Mouse (Mus musculus) kidney, postnatal 25 days (tissue): ENCODE measurements around the gene Nsd1.
A peak's percentile ranks its signal among the peaks of the same experiment; 100 is the strongest.
"Not testable (repeated sequence)": the region's sequence is repeated elsewhere in the genome, so short reads cannot be mapped to it uniquely, and the experiment has no call there.

Experiments
- DNase-seq, 2 experiments: peaks; one replicate each; pipeline ENCODE4 v3.0.0; 2021; ENCODE audit warnings: mixed read lengths in 2 of 2

Nsd1 gene

DNA sequence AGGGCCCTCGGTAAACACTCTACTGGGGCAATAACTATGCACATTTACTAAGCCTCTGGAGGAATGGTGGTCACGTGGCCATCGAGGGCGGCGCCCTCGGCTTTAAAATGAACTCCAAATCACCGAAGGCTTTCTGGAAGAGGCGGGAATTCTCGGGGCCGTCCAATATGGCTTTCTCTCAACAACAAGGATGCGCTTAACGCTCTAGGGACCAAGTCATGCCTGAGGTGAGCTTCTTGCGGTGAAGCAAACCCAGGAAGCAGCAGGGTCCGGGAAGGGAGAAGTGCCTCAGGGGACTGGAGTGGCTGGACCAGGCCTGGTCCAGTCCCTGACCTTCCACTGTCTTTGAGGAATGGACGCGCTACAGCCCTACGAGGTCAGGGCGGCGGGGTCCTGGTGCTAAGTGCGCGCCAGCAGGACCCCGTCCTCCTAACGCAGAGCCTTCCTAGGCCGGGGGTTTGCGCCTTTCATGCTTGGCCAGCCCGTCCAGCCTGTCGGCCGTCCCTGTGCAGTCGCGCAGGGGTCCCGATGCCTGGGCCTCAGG lies at the start of gene Nsd1:
Nsd1 (plus strand) TSS at position 134 of the 544 bp plus-strand sequence.
- DNase-seq = peak in 1 of 2 experiments; percentile 69

DNA sequence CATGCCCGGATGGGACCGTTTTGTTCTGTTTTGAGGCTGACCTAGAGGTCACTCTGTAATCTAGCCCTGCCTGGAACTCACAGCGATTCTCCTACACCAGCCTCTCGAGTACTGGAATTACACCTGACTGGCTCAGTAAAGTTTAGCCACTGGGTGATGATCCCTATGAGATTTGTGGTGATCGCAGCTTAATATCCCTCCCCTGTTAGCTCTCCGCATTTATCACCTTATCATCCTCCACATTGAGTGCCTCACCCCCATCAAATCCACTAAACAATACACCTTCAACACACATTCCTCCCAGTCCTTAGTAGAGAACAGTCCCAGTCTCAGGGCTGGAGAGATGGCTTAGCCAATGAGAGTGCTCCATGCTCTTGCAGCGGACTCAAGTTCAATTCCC lies 47.2 kb upstream of the Nsd1 start:
- DNase-seq = peak in 1 of 2 experiments; percentile 9

DNA sequence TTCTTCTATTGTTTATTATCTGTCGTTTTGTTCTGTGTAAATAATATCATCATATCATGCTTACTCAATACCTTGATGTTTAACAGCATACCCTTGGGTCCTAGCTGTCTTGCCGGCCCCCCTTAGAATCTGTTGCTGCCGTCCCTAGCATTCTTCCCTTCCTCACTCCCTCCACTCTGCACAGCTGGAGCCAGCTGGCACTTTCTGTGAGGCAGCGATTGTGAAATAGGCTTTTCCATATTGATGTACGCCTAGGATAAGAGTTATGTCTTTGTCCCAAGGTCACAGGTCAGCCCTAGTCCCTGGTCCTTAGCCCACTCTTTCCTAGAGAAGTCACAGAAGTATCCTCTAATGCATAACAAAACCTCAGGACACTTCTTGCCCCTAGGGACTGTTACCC lies 46.0 kb upstream of the Nsd1 start:
- peak; percentile 54 to 63 for DNase-seq

DNA sequence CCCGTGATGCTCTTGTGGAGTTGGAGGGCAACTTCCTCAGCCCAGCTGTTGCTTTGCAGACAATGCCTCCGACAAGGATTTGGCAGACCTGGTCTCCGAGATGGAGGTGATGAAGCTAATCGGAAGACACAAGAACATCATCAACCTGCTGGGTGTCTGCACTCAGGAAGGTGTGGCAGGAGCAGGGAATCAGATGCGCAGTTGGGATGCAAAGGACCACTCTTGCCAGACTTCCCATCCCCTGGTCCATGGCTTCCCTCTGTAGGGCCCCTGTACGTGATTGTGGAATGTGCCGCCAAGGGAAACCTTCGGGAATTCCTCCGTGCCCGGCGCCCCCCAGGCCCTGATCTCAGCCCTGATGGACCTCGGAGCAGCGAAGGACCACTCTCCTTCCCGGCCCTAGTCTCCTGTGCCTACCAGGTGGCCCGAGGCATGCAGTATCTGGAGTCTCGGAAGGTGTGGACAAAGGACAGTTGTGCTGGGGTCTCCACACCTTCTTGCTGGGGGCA lies 43.7 kb upstream of the Nsd1 start:
- peak in 1 of 2 experiments; percentile 27 for DNase-seq

DNA sequence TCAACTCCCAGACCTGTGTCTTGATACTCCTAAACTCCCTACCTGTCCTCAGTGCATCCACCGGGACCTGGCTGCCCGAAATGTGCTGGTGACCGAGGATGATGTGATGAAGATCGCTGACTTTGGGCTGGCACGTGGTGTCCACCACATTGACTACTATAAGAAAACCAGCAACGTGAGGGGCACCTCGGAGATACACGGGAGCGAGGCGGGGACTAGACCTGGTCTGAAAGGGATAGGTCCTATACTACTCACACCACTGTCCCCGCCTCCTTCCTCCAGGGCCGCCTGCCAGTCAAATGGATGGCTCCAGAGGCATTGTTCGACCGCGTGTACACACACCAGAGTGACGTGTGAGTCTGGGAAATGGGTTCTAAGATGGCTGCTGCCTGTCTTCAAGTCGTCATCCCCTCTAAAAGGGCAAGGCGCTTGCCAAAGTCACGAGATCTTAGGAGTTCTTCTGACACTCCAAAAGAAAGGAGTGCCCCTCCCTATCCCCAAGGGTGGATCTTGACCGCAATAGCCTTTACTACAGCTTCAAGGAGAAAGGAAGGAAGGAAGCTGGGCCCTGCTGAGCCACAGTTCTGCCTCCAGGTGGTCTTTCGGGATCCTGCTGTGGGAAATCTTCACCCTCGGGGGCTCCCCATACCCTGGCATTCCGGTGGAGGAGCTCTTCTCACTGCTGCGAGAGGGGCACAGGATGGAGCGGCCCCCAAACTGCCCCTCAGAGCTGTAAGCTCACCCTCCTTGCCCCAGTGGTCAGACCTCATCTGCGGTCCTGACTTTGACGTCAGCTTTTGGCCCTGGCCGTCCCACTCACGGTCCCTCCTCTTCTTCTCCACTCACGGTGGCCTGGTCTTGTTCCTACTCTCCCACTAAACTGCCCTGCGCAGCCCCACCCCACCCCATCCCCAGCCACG lies 42.5 kb upstream of the Nsd1 start:
- peak in 1 of 2 experiments; percentile 46 for DNase-seq

DNA sequence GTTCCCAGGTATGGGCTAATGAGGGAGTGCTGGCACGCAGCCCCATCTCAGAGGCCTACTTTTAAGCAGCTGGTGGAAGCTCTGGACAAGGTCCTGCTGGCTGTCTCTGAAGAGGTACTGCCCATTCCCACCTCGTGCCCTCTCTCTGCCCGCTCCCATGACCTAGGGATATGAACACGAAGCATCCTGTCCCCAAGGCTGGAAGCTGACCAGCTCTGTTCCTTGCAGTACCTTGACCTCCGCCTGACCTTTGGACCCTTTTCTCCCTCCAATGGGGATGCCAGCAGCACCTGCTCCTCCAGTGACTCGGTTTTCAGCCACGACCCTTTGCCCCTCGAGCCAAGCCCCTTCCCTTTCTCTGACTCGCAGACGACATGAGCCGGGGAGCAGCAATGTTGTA lies 41.8 kb upstream of the Nsd1 start:
- peak; percentile 65 to 84 for DNase-seq

DNA sequence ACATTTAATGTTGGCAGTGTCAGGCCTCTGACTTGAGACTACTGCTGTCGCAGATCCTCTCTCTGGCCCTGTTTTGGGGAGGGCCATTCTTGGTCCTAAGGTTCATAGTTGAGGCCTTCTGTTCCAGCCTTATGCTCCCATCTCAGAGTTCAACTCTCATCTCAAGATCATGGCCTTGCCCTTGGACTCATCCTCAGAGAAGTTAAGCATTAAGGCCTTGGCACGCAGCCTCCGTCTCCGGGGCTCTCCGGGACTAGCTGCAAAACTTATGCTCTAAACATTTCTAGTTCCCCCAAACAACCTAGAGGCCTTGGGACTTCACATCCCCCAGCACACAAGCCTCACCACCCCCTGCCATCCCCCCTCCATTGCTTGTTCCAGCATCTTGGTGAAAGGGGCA lies 41.3 kb upstream of the Nsd1 start:
- peak; percentile 73 to 83 for DNase-seq

DNA sequence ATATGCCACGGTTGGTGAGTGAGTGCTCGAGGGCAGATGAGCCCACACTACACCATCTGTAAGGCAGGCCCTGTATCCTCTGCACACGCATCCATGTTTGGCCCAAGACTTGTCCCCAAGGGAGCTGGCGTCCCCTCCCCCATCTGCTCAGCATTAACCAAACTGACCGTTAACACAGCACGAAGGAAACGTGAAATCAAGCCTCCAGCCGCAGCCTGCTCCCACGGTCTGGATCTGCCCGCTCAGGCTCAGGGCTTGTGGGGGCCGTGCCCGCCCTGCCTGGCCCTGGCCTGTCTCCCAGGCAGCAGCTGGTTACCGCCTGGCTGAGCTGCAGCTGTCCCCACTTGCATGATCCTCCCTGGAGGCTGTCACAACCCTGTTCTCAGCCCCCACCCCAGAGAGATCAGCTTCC lies 40.6 kb upstream of the Nsd1 start:
- peak; percentile 78 to 83 for DNase-seq

DNA sequence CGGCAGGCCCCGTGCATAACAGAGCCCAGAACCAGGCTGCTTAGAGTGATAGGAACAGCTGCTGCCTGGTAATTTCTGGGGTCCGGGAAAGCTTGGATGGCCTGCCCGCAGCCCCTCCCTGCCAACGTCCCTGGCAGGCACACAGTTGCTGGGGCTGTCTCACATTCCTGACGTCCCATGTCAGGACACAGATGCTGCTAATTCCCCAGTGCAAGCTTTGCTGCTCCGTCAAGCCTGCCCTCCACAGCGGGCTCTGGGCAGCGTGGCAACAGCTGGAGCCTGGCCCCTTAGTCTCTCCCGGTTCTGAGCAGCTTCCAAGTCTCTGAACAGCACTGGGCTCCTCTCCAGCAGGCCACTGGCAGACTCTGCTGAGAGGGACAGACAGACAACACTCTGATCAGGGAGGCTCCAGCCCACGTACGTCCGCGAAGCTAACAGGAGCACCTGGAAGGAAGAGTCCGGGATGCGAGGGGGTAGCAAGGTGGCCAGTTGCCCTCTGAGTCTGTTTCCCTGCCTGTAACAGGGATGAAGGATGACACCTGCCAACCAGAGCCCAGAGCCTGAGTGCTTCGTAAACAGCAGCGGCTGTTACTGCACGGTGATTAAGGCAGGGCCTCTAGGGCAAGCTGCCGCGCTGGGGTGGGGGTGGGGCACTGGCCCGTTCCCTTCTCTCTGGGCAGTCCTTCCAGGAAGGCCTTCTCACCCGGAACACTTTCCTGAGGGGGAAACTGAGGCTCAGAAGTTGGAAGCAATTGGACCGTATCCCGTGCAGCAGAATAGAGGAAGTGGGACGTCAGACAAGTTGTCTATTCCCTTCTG lies 37.9 kb upstream of the Nsd1 start:
- DNase-seq = peak; percentile 61 to 67

DNA sequence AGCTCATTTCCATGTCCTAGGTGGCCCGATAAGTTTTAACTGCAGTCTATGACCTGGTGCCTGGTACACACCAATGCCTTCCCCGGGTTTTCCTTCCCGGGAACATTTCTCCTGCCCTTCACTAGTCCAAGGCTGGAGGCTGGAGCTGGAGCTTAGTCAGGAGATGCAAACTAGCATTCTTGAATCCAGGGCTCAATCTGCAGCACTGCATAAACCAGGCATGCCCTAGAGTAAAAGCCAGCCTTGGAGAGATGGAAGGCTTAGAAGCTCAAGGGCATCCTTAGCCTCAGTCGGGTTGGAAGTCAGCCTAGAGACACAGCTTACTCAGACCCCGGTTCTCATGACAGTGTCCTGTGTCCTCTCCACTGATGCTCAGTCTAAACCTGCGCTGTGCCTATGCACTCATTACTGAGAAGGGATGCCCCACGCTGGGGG lies 37.2 kb upstream of the Nsd1 start:
- DNase-seq = peak in 1 of 2 experiments; percentile 37

DNA sequence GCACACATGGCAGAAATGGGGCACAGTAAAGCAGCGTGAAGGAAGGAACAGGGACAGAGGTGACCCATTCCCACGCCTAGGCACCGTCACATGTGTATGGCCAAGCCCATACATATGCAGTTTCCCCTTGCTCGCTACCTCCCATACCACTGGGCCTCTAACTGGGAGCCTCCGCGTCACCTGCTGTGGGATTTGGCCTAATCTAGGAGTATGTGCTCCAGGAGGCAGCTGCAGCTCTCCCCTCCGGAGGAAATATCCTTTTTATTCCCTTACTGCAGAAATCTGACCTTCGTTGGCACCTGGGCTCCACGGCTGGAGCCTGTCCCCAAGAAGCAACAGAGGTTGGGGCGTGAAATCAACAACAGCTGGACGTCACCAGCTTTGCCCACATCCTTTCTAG lies 35.2 kb upstream of the Nsd1 start:
- peak in 1 of 2 experiments; percentile 10 for DNase-seq

DNA sequence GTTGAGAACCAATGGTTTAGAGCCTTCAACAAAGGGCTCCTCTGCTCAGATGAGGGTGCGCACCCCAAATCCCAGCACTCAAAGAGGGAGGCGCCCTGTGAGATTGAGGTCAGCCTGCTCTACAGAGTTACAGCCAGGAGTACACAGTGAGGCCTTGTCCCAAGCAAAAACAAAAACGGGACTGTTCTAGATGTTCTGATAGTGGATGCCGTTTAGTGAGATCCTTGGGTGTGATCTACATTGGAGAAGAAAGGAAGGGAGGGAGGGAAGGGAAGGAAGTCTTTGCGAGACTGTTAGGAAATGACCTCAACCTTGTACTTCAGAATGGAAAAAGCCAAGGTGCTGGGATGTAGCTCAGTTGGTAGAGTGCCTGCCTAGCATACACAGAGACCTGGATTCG lies 33.3 kb upstream of the Nsd1 start:
- DNase-seq = no peak

DNA sequence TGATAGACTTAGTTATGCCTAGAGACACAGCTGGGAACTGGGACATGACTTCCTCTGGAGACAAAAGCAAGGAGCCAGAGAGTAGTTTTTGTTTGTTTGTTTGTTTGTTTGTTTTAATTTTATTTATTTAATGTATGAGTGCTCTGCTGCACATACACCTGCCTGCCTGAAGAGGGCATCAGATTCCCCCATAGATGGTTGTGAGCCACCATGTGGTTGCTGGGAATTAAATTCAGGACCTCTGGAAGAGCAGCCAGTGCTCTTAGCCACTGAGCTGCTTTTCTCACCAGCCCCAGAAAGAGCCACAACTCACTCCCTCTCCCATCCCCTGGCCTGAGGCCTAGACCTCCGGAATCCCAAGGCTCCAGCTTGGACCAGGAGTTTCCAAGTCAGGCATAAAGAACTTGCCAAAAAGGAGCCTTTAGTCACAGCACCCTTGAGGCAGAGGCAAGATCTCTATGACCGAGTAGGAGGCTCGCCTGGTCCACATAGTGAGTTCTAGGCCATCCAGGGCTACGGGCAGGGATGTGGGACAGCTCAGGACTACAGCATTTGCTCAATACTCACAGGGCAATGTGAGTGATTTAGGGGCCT lies 31.6 kb upstream of the Nsd1 start:
- DNase-seq = peak in 1 of 2 experiments; percentile 26

DNA sequence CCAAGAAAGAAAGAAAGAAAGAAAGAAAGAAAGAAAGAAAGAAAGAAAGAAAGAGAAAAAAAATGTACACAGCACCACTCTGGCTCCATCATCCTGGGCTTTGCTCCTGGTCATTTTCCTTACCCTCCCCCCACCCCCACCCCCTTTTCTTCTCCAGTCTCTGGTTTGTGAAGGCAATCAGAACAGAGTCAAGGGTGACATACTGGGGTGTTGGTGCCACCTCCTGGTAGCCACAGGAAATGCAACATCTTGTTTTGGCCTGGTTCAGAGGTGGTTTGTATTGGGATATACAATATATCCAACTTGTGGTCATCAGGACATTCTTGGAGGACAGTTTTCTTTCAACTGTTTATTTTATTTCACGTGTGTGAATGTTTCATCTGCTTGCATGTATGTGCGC lies 31.0 kb upstream of the Nsd1 start:
- DNase-seq = peak; percentile 79 to 84

DNA sequence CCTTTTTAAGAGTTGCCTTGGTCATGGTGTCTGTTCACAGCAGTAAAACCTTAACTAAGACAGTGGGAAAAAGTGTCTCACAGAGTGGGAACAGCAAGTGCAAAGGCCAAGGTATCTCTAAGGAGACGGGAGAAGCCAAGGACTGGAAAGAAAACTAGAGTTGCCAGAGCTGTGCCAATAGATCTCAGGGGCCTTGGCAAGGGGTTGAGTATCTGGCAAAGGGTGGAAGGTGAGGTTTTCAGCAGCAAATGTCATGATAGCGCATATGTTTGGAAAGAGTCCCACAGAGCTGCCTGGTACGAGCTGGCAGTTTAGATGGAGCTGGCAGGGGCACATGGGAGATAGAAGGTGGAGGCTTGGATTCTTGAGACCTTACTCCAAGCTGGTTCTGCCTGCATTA lies 30.0 kb upstream of the Nsd1 start:
- DNase-seq = peak in 1 of 2 experiments; percentile 32

DNA sequence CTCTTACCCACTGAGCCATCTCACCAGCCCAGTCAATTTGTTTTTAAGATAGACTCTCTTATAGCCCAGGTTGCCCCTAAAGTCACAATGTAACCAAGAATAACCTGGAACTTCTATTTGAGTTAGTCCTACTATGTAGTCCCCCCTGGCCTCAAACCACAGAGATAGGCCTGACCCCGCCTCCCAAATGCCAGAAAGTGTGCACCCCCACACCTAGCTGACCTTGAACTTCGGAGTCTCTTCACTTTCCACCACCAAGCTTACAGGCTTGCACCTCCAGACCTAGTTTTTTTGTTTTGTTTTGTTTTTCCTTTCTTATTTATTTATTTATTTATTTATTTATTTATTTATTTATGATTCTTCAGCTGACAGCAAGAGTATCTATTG lies 27.8 kb upstream of the Nsd1 start:
- no peak for DNase-seq

DNA sequence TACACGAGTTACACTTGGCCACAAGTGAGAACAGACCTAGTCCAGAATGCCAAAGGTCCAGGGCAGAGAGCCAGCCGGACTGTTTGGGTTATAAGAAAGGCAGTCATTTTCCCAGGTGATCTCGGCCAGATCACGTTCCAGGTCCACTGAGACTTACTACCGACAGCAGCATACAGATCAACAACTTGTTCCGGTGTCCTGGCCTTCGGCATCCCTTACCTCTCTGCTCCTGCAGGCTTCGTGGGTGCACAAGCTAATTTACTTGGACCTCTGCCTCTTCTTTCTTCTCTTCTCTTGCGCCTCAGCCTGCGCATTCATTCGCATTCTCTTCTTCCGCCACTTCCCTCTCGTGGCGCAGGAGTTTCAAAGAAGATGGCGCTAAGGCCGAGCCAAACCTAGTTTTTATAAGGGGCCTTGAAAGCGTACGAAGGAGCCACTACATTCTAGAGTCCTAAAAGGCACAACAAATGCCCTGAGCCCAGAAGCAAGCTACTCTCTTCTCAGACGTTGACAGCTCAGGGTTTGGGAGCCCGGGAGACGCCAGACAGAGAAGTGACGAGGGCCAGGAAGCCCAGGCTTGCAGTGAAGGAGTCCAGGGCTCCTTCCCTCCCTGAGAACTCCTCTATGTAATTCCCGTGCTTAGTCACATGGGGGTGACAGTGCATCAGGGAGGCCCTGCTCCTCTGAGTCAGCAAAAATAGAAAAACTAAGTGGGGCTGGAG lies 27.2 kb upstream of the Nsd1 start:
- peak; percentile 86 to 90 for DNase-seq

DNA sequence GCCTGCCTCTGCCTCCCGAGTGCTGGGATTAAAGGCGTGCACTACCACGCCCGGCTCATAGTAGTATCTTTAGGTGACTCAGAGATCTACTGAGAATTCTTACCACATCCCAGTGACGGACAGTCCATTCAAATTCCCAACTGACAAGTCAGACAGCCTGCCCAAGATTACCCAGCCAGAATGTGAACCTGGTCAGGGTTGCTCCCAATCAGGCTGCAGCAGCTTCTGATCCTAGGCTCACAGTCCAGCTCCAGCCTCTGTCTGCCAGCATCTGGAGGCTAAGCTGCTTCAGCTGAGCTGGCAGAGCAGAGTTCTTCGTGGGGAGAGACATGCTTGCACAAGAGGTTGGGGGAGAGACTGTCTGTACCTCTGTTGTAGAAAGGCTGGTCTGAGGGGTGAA lies 26.2 kb upstream of the Nsd1 start:
- DNase-seq = peak in 1 of 2 experiments; percentile 74

DNA sequence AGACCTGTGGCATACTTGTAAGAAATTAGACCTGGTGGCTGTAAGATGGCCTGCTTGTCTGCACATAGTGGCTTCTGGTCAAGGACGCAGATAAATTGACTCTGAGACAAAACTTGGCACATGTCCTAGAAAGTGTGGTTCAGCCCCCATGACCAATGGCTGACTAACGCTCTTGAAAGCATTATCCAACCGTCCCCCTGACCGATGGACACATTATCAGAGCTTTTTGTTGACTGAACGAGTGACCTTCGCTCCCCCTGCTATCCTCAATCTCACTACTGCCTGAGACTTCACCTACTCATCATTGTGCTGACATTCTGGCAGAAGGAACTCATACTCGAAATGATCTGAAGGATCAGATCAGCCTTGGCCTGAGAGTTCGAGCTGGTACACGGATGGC lies 22.5 kb upstream of the Nsd1 start:
- not testable (repeated sequence) for DNase-seq

DNA sequence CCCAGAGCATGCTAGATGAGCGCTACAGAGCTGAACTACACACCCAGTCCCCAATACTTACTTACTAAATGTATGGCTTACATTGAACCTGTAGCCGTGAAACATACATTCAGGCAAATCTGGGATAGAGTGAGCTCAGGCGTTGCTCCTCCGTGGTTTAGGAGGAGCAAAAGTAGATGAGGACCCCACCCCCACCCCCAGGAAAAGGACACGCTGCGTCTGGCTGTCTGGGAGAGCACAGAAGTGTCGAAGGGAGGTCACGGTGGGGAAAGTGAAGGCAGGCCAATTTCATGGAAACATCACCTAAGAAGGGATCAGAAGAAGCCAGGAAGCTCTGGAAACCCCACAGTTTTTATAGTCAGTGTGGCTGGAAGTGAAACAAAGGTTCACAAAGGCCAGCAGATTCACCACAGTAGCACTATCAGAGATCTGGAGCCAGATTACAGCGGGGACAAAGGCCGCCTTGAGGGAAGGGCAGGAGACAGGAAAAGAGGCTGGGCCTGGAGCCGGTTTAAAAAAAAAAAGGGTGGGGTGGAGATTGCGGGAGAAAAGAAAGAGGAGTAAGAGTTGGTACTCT lies 20.0 kb upstream of the Nsd1 start:
- no peak for DNase-seq

DNA sequence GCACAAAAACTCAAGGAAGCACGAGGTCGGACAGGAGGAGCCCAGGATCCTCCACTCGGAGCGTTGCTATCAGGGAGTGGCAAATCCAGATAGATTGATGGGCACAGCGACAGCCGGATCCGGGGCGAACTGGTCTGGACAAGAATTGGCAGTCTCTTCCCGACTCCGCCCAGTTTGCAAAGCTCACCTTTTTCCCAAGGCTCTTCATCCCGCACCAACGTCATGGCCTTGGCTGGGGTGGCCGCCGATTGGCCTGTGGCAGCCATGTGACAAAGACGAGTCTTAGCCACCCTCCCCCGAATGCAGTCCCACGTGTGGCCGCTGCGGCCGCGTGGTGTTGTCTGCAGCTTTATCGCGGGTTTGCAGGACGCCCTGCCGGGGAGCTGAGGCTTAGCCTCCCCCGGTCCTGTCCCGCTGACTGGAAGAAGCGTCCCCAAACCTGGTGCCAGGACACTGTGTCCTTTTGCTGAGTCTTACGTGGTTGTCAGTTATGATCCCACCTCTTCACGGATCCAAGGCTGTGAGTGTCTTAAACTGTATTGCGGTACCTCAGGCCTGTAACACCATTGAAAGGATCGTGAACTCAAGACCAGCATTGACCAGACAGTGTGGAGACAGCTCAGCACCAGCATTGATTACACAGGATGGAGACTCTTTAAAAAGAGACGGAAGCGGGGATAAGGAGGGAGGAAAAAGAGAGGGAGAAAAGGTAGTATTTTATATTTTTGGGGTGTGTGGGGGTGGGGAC lies 19.3 kb upstream of the Nsd1 start:
- peak; percentile 96 to 99 for DNase-seq
